ENCODE assay signal across 8 mouse cellular contexts in the genomic region with DNA sequence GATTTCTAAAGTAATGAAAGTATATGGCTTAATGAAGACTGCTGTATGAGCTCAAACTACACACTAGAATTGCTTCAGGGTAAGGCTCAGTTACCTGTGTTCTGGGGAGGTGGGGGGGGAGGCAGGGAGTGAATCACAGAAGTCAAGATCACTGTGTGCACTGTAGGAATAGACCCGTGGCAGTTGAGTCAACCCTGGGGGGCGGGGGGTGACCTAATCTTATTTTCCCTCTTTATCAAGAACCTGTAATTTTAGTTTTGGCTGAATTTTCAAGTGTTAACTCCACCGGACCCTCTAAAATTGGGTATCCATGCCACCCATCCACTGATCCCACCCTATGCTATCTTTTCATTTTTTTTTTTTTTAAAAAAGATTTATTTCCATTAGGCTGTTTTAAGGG. TPM values are rescaled to one million over a fixed set of nuclear protein-coding genes. Genes with fewer than 3 reads are reported as not detected.
DNase-seq lines count a peak whose midpoint lies in the region; ATAC-seq and TF ChIP-seq lines count a peak whose summit lies in the region.

No protein-coding gene starts in this region.

- no peaks in the 10 kb centered on the region for H3K27me3 ChIP-seq in heart, embryonic 11.5 days (ENCODE audit: control insufficient read depth, insufficient read depth, low read length)
- no peaks in the 10 kb centered on the region for H3K27me3 ChIP-seq in ES-Bruce4 (ENCODE audit: control insufficient read depth, insufficient read depth, low read length, poor library complexity, severe bottlenecking)
- H3K27me3 ChIP-seq in hindbrain, embryonic 13.5 days: no peaks in the 10 kb centered on the region
- H3K27me3 ChIP-seq in midbrain, embryonic 13.5 days: no peaks in the 10 kb centered on the region

- TF ChIP-seq POLR2A in ES-Bruce4 (IDR thresholded peaks at IDR 0.05; ENCODE audit: insufficient read depth, low read length): no peak

- no peak overlapping the region for H3K27ac ChIP-seq in heart, embryonic 11.5 days (ENCODE audit: low read depth, low read length)
- H3K27ac ChIP-seq in ES-Bruce4 (ENCODE audit: insufficient read depth, low read length): no peak overlapping the region
- H3K27ac ChIP-seq in hindbrain, embryonic 13.5 days: no peak overlapping the region
- peak overlapping the region; percentile 98; the same call in 1 of the 2 replicates for H3K27ac ChIP-seq in midbrain, embryonic 13.5 days
- no peak overlapping the region for H3K27ac ChIP-seq in left cerebral cortex, adult 2 months

- peak overlapping the region; percentile 100; the same call in 1 of the 2 replicates for H3K9ac ChIP-seq in heart, embryonic 11.5 days (ENCODE audit: low read depth, low read length)
- H3K9ac ChIP-seq in ES-Bruce4 (ENCODE audit: low read depth, poor library complexity, severe bottlenecking): peak overlapping the region; percentile 99
- no peak overlapping the region for H3K9ac ChIP-seq in hindbrain, embryonic 13.5 days
- peak overlapping the region; percentile 90; the same call in 1 of the 2 replicates for H3K9ac ChIP-seq in midbrain, embryonic 13.5 days (replicated peaks)

- H3K4me3 ChIP-seq in heart, embryonic 11.5 days (ENCODE audit: low read depth, low read length): peak overlapping the region; percentile 91
- no peak overlapping the region for H3K4me3 ChIP-seq in ES-Bruce4 (ENCODE audit: low read depth, low read length)
- peak overlapping the region; percentile 91 for H3K4me3 ChIP-seq in hindbrain, embryonic 13.5 days
- peak overlapping the region; percentile 64 for H3K4me3 ChIP-seq in midbrain, embryonic 13.5 days (replicated peaks)
- no peak overlapping the region; the same call in 1 of the 2 replicates for H3K4me3 ChIP-seq in left cerebral cortex, adult 2 months

- DNase-seq in heart, postnatal 36 days: no peak
- DNase-seq in urinary bladder, adult 18-20 months (ENCODE audit: low spot score in 2 of 2): no peak
- no peak for DNase-seq in left cerebral cortex, adult 2 months (ENCODE audit: extremely low spot score in 1 of 2, low spot score in 2 of 2)
- no peak for DNase-seq in adrenal gland, adult 8-10 months

- ATAC-seq in heart, embryonic 11.5 days (replicated peaks; ENCODE audit: insufficient number of reproducible peaks, low FRiP score, low TSS enrichment): no peak
- no peak for ATAC-seq in hindbrain, embryonic 13.5 days (ENCODE audit: low FRiP score)
- ATAC-seq in midbrain, embryonic 13.5 days: no peak

- peaks cover 10% of the 10 kb centered on the region for H3K4me1 ChIP-seq in heart, embryonic 11.5 days (ENCODE audit: control insufficient read depth, insufficient read depth, low read length)
- H3K4me1 ChIP-seq in ES-Bruce4 (ENCODE audit: control insufficient read depth, insufficient read depth, low read length): no peaks in the 10 kb centered on the region
- H3K4me1 ChIP-seq in hindbrain, embryonic 13.5 days (replicated peaks): peaks cover 17% of the 10 kb centered on the region
- peaks cover 20% of the 10 kb centered on the region for H3K4me1 ChIP-seq in midbrain, embryonic 13.5 days (replicated peaks)

- WGBS in heart, embryonic 11.5 days (ENCODE audit: insufficient replicate concordance): 34% methylated on average over 3 of the region's 3 CpGs
- 32% methylated on average over 3 of the region's 3 CpGs for WGBS in hindbrain, embryonic 13.5 days
- WGBS in midbrain, embryonic 13.5 days: 33% methylated on average over 3 of the region's 3 CpGs

- intact Hi-C loops in heart, postnatal 36 days (cut with DNase I): loop anchor here (5.0 to 10.0 kb wide), 3 partner anchors 135 to 607 kb away; partner anchors contain the start of gene Otud4
- intact Hi-C loops in left cerebral cortex, adult 2 months (cut with DNase I): loop anchor here (5.0 kb wide), 1 partner anchor 370 kb away; the partner anchor contains the start of gene Smad1

- no peak for TF ChIP-seq EP300 in ES-Bruce4 (IDR thresholded peaks at IDR 0.05; ENCODE audit: insufficient read depth, low read depth, low read length)

- TF ChIP-seq CTCF in ES-Bruce4 (IDR thresholded peaks at IDR 0.05; ENCODE audit: low read depth, low read length): no peak
- no peak for TF ChIP-seq CTCF in left cerebral cortex, adult 2 months (IDR thresholded peaks at IDR 0.05)

- H3K4me2 ChIP-seq in heart, embryonic 11.5 days: peak overlapping the region; percentile 67
- H3K4me2 ChIP-seq in hindbrain, embryonic 13.5 days: peak overlapping the region; percentile 89
- H3K4me2 ChIP-seq in midbrain, embryonic 13.5 days (replicated peaks): peak overlapping the region; percentile 88

- H3K36me3 ChIP-seq in heart, embryonic 11.5 days (ENCODE audit: control insufficient read depth, insufficient read depth, low read length): no peaks in the 10 kb centered on the region
- no peaks in the 10 kb centered on the region for H3K36me3 ChIP-seq in ES-Bruce4 (ENCODE audit: control insufficient read depth, insufficient read depth, low read length, poor library complexity, severe bottlenecking)
- no peaks in the 10 kb centered on the region for H3K36me3 ChIP-seq in hindbrain, embryonic 13.5 days
- no peaks in the 10 kb centered on the region for H3K36me3 ChIP-seq in midbrain, embryonic 13.5 days

- no peaks in the 10 kb centered on the region for H3K9me3 ChIP-seq in heart, embryonic 11.5 days (replicated peaks; ENCODE audit: control insufficient read depth, low read length)
- H3K9me3 ChIP-seq in ES-Bruce4 (replicated peaks; ENCODE audit: control insufficient read depth, insufficient read depth, low read length, poor library complexity, severe bottlenecking): peaks cover 2% of the 10 kb centered on the region; the same call in 1 of the 2 replicates
- H3K9me3 ChIP-seq in hindbrain, embryonic 13.5 days: no peaks in the 10 kb centered on the region
- H3K9me3 ChIP-seq in midbrain, embryonic 13.5 days: no peaks in the 10 kb centered on the region

RNA-seq across cellular contexts. Expression of gene Zfp827, which starts 0.9 kb away (rescaled TPM):
- 10.5 and 11.3 TPM in 2 replicates for polyA plus RNA-seq in heart, embryonic 11.5 days (2014; fragmentation: Nextera tagmentation; extraction: Ambion mirVana)
- total RNA-seq in heart, postnatal 36 days (2021): 10 to 100 TPM in 1 of 2 experiments, 1 to 10 TPM in 1; 10.0 to 17.2 TPM
- 3.5 and 4.0 TPM in 2 replicates for polyA plus RNA-seq in ES-Bruce4 (2011; ENCODE audit: insufficient read depth, insufficient read length, low read depth, missing spikeins)
- polyA plus RNA-seq in hindbrain, embryonic 13.5 days (2015; fragmentation: Nextera tagmentation; extraction: Ambion mirVana): 12.5 and 12.7 TPM in 2 replicates
- 14.4 and 14.6 TPM in 2 replicates for polyA plus RNA-seq in midbrain, embryonic 13.5 days (2015; fragmentation: Nextera tagmentation; extraction: Ambion mirVana)
- total RNA-seq in left cerebral cortex, adult 2 months (2021): 10 to 100 TPM; 43.3 to 44.1 TPM
- total RNA-seq in adrenal gland, adult 8-10 months (2022): 10 to 100 TPM in 3 of 4 experiments, 1 to 10 TPM in 1; 7.6 to 16.8 (median 13.6) TPM

Comparison
In these comparisons a context has a peak if more than half of its experiments do, and no peak if none do; other contexts are left out.
1. H3K4me3 ChIP-seq: peak in heart, embryonic 11.5 days (single experiment), hindbrain, embryonic 13.5 days (single experiment) and midbrain, embryonic 13.5 days (single experiment); none in ES-Bruce4 (single experiment) and left cerebral cortex, adult 2 months (single experiment).
2. Peak in every context shown above with its lines, with median percentiles within 50 percentile points of each other: H3K4me2 ChIP-seq.